Mouse (Mus musculus): Measurements from ENCODE around the gene Atf5. TPM values are rescaled to one million over a fixed set of nuclear protein-coding genes. Genes with fewer than 3 reads are reported as not detected.

The Atf5 gene
- total RNA-seq, 2 experiments from 2014 or later = 135 to 151 TPM

- no peak for DNase-seq
These were observed 34.5 kb upstream of the Atf5 start for GRCm38 (mm10) chr7:44850789-44851624.

GRCm38 (mm10) chr7:44850146-44850545 lies 33.7 kb upstream of the Atf5 start:
- peak; percentile 84 to 92 for DNase-seq

- DNase-seq = peak; percentile 94
These were observed 33.1 kb upstream of the Atf5 start for GRCm38 (mm10) chr7:44849416-44850111.

DNA sequence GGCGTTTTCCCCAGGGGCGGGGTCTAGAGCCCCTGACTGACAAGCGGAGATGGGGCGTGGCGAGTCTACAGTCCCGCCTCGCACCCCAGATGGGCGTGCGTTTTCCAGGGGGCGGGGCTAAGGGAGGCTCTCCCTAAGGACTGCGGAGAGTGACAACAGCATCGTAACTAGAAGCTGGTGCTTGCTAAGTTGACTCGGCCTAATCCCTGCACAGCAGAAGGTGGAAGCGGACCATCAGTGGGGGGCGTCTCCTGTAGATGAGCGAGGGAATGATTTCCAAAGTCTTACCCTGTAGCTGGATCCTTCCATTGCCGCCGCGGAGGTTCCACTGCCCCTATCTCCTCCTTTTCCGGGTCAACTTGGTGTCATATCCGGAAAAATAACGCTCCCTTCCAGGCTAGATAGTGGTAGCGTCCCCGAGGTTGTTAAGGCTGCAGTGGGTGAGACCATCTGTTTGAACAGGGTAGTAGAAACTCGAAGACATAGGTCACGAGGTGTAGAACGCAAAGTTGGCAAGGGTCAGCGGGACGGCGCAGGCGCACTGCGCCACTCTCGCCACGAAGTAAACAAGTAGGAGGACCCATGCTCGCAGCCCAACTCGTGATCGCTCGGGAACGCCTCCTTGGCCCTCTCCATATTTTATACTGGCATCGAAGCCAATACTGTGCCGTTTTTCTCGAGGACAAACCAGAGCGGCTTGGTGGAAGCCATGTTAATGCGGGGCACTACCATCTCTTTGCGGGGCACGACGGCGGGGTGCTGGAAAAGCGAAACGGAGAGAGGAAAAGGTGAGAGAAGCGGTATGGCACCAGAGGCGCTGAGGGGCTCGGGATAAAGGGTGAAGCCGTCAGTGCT lies 32.3 kb upstream of the Atf5 start, which contains the start of the genes Akt1s1 and Tbc1d17:
Gene Akt1s1, plus strand, starts transcription at position 431 of the 855 bp plus-strand sequence.
Gene Tbc1d17, minus strand, starts transcription at position 519 of the 855 bp plus-strand sequence.
- DNase-seq = peak; percentile 98 to 99

DNA sequence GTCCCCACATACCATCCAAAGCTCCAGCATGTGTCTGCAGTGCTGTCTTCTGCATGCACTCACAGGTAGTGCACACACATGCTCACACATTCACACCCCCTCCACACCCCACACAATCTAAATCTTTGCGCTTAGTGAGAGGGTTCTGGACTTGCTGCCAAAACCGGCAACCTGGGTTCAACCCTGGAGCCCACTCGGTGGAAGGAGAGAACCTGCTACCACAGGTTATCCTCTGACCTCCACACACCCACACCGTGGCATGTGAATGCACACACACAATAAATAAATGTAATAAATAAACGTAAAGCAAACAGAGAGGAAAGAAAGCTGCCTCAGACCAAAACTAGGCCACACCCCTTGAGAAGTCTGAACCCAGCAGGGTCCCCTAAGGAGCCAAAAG lies 31.3 kb upstream of the Atf5 start:
- no peak for DNase-seq

DNA sequence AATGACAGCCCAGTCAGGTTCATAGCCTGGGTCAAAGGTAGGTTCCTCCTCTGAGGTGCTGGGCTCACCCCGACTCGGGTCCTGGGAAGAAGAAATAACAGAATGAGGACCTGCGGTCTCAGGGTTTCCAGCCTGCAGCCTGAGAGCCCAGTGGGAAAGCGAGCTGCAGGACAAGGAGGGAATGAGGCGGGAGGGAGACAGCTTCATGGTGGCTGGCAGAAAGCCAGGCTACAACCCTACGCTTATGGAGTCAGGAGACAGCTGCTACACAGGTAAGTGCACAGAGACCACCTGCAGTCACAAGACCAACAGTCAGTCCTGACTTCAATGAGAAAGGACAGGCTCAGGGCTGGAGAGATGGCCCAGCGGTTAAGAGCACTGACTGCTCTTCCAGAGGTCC lies 30.3 kb upstream of the Atf5 start:
- DNase-seq = no peak

- no peak for DNase-seq
These were observed 28.5 kb upstream of the Atf5 start for GRCm38 (mm10) chr7:44845006-44845405.

GRCm38 (mm10) chr7:44841825-44842463 lies 25.5 kb upstream of the Atf5 start:
- DNase-seq = no peak

DNA sequence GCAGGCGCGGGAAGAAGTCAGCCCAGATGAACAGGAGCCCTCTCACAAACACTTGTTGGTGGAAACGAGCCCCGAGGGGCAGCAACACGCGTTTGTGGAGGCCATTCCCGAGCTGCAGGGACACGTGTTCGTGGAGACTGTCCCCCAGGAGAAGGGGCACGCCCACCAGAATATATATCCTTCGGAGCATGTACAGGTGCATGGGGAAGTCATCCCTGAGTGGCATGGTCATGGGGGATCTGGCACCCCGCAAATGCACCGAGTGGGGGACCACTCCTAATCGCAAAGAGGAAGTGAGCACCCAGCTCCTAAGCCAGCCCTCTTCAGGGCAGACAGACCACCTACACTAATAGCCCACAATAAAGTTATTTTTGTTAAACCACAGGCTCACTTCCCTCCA lies 24.0 kb upstream of the Atf5 start:
- DNase-seq = no peak

GRCm38 (mm10) chr7:44839491-44840191 lies 23.2 kb upstream of the Atf5 start:
- DNase-seq = peak; percentile 63 to 67

GRCm38 (mm10) chr7:44839171-44839490 lies 22.7 kb upstream of the Atf5 start:
- no peak for DNase-seq

- DNase-seq = no peak
These were observed 21.6 kb upstream of the Atf5 start for GRCm38 (mm10) chr7:44838073-44838472.

GRCm38 (mm10) chr7:44836423-44837053 lies 20.1 kb upstream of the Atf5 start:
- DNase-seq = no peak

GRCm38 (mm10) chr7:44836016-44836404 lies 19.6 kb upstream of the Atf5 start:
- peak; percentile 29 to 63 for DNase-seq

- no peak for DNase-seq
These were observed 19.0 kb upstream of the Atf5 start for GRCm38 (mm10) chr7:44835373-44836015.

GRCm38 (mm10) chr7:44832763-44833162 lies 16.3 kb upstream of the Atf5 start:
- no peak for DNase-seq

GRCm38 (mm10) chr7:44828706-44829105 lies 12.2 kb upstream of the Atf5 start:
- DNase-seq = no peak

- peak; percentile 22 to 31 for DNase-seq
These were observed 10.3 kb upstream of the Atf5 start for GRCm38 (mm10) chr7:44826771-44827170.

DNA sequence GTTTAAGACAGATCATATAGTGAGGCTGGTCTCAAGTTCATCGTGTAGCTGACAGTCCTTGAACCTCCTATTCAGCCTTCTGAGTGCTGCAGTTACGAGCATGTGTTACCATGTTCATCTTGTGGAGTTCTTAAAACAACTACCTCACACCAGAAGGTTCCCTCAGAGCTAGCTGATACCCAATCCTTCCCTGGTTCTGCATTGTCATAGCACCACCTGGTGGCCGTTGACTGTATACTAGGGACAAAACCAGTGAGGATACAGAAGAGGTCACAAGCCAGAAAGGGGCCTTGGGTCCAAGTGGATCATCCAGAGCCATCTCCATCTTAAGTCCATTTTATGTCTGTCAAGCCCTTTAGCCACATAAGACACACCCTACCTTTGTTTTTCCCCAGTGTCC lies 8.4 kb upstream of the Atf5 start:
- peak; percentile 83 to 88 for DNase-seq

DNA sequence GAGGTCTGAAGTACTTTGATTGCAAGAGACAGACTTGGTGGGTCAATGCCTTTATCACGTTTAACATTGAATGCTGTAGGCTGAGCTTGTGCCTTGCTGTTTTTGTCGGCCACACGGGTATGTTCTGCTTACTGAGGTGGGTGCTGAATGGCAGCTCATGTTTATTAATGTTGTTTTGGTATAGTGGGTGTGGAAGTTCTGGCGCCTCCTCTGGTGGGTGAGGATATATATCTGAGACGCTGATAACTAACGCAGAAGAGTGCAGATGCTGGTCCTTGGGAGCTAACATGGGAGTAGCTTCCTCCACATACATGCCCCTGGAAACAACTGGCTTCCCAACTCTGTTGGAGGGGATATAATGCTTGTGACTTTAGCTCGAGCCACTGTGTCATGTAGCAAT lies 7.0 kb upstream of the Atf5 start:
- no peak for DNase-seq

Data from adrenal gland, postnatal 36 days (tissue).